Mouse (Mus musculus): ENCODE measurements around the gene Mthfr. TPM values are rescaled to one million over a fixed set of nuclear protein-coding genes. Genes with fewer than 3 reads are reported as not detected.

Mthfr gene
- polyA plus RNA-seq, 1 experiment: 36.3 TPM

DNA sequence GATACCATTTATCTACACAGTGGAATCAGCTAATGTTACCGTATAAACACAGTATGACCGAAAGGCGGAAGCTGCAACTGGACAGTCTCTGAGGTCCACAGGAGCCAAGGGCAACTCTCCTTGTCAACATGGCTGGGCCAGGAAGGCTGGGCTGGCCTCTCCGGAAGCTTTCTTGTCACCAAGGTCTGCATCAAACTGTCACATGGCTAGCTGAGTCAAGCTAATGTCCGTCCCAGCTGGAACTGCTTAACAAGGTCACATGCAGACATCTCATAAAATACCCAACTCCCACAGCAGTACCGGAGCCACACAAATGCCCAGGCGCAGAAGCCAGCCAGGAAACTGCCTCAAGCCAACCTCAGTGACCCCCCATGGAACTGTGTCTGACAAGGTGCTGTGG is 34.5 kb upstream of the Mthfr start:
- Histone ChIP-seq H3K36me3 (ENCODE audit: control insufficient read depth, insufficient read depth, low read length) (peaks cover 4% of the 10 kb centered on the region; the same call in 1 of the 2 replicates), H3K4me3 (ENCODE audit: insufficient read depth, low read depth, low read length) (no peak overlapping the region), H3K27me3 (replicated peaks; ENCODE audit: control insufficient read depth, insufficient read depth, low read length) (no peaks in the 10 kb centered on the region), H3K27ac (ENCODE audit: insufficient read depth, low read depth, low read length) (no peak overlapping the region), H3K4me1 (ENCODE audit: control insufficient read depth, insufficient read depth, low read length) (no peaks in the 10 kb centered on the region)
- TF ChIP-seq CTCF (conservative IDR thresholded peaks at IDR 0.05; ENCODE audit: insufficient read depth, insufficient read length, low read depth, low read length) (no peak), POLR2A (IDR thresholded peaks at IDR 0.05; ENCODE audit: low read depth, low read length) (no peak)
- no peak for DNase-seq
- 60% methylated on average over 7 of the region's 7 CpGs for WGBS

DNA sequence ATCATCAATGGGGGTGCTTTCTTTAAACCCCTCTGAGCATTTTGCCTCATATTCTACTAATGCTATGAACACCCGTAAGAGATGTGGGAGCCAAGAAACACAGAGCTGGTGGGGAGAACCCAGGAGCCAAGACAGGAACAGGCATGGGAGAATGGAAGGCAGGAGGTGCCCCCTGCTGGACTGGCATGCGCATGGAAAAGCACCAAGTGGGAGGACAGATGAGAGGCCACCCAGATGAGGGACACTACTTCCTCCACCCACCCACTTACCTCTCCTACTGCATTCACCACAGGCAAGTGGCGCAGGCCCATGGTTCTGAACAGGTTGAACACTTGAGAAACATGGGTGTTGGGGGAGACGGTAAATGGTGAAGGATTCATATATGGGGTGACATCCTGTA is 30.5 kb upstream of the Mthfr start:
- Histone ChIP-seq H3K27me3 (replicated peaks; ENCODE audit: control insufficient read depth, insufficient read depth, low read length) (no peaks in the 10 kb centered on the region), H3K4me1 (ENCODE audit: control insufficient read depth, insufficient read depth, low read length) (no peaks in the 10 kb centered on the region), H3K4me3 (ENCODE audit: insufficient read depth, low read depth, low read length) (no peak overlapping the region), H3K27ac (ENCODE audit: insufficient read depth, low read depth, low read length) (no peak overlapping the region), H3K36me3 (ENCODE audit: control insufficient read depth, insufficient read depth, low read length) (peaks cover 4% of the 10 kb centered on the region; the same call in 1 of the 2 replicates)
- TF ChIP-seq POLR2A (IDR thresholded peaks at IDR 0.05; ENCODE audit: low read depth, low read length) (no peak), CTCF (conservative IDR thresholded peaks at IDR 0.05; ENCODE audit: insufficient read depth, insufficient read length, low read depth, low read length) (peak; percentile 76)
- peak; percentile 61 for DNase-seq
- WGBS: 79% methylated on average over 4 of the region's 4 CpGs

DNA sequence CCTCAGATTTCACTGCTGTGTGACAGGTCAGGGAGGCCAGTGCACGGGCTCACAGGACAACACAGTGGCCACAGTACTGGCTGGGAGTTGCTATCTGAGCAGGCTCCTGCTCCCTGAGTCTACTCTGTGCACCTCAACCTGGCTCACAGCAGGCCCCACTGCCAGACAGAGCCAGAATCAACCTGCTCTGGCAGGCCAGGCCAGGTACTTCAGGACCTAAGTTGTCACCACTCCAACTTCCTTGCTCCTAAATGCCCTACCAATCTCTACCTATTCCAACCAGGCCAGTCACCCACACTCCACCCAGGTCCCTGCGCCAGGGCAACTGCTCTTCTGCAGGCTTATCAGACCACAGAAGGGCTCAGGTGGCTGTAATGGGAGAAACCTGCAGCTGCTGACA is 29.2 kb upstream of the Mthfr start:
- Histone ChIP-seq H3K27me3 (replicated peaks; ENCODE audit: control insufficient read depth, insufficient read depth, low read length) (no peaks in the 10 kb centered on the region), H3K36me3 (ENCODE audit: control insufficient read depth, insufficient read depth, low read length) (peaks cover 4% of the 10 kb centered on the region; the same call in 1 of the 2 replicates), H3K4me3 (ENCODE audit: insufficient read depth, low read depth, low read length) (no peak overlapping the region), H3K27ac (ENCODE audit: insufficient read depth, low read depth, low read length) (no peak overlapping the region; the same call in 1 of the 2 replicates), H3K4me1 (ENCODE audit: control insufficient read depth, insufficient read depth, low read length) (no peaks in the 10 kb centered on the region)
- peak; percentile 64 for DNase-seq
- WGBS: 79% methylated on average over 2 of the region's 2 CpGs
- TF ChIP-seq POLR2A (IDR thresholded peaks at IDR 0.05; ENCODE audit: low read depth, low read length) (no peak), CTCF (conservative IDR thresholded peaks at IDR 0.05; ENCODE audit: insufficient read depth, insufficient read length, low read depth, low read length) (no peak)

DNA sequence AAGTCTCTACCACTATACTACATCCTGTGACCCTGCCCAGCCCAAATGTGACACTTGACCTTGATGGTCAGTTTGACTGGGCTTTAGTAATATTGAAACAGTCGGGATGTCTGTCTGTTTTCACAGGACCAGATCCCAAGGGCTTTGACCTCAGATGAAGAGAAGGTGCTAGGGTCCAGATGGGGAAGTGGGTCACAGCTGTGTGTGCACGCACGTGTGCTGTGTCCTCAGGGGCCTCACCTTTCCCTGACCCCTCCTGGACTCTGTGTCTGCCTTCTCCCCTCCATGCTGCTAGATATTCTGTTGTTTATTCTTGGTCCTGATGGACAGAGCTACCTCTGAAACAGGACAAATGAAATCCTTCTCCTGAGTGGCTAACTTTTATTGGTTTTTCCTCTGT is 27.5 kb upstream of the Mthfr start:
- DNase-seq: no peak
- 60% methylated on average over 3 of the region's 3 CpGs for WGBS

DNA sequence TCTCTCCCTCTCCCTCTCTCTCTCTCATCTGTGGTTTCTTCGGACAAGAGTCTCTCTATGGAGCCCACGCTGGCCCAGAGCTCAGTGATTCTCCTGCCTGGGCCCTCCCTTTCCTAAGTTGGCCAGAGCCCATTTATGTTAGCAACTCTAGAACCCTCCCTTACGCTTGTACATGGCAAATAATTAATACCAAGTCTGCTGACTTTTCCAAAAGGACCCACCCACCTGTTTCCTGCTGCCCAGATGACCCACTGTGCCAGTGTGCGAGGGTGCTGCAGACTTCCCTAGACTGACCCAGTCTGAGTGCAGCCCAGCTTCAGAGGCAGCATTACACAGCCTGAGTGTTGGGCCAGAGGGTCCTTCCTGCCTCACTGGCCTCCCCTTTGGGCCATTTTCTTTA is 26.7 kb upstream of the Mthfr start:
- DNase-seq: peak; percentile 66
- no peaks in the 10 kb centered on the region for H3K27me3 ChIP-seq (replicated peaks; ENCODE audit: control insufficient read depth, insufficient read depth, low read length)
- 52% methylated on average over 4 of the region's 4 CpGs for WGBS
- H3K4me3 ChIP-seq (ENCODE audit: insufficient read depth, low read depth, low read length): no peak overlapping the region
- peaks cover 6% of the 10 kb centered on the region; the same call in 1 of the 2 replicates for H3K4me1 ChIP-seq (ENCODE audit: control insufficient read depth, insufficient read depth, low read length)
- no peaks in the 10 kb centered on the region for H3K36me3 ChIP-seq (ENCODE audit: control insufficient read depth, insufficient read depth, low read length)
- H3K27ac ChIP-seq (ENCODE audit: insufficient read depth, low read depth, low read length): no peak overlapping the region
- no peak for TF ChIP-seq POLR2A (IDR thresholded peaks at IDR 0.05; ENCODE audit: low read depth, low read length)
- TF ChIP-seq CTCF (conservative IDR thresholded peaks at IDR 0.05; ENCODE audit: insufficient read depth, insufficient read length, low read depth, low read length): no peak

More for the DNA sequence above, 27.5 kb upstream of the Mthfr start:
- TF ChIP-seq CTCF (conservative IDR thresholded peaks at IDR 0.05; ENCODE audit: insufficient read depth, insufficient read length, low read depth, low read length): no peak
- TF ChIP-seq POLR2A (IDR thresholded peaks at IDR 0.05; ENCODE audit: low read depth, low read length): no peak
- H3K27me3 ChIP-seq (replicated peaks; ENCODE audit: control insufficient read depth, insufficient read depth, low read length): no peaks in the 10 kb centered on the region
- H3K36me3 ChIP-seq (ENCODE audit: control insufficient read depth, insufficient read depth, low read length): peaks cover 3% of the 10 kb centered on the region; the same call in 1 of the 2 replicates
- no peaks in the 10 kb centered on the region for H3K4me1 ChIP-seq (ENCODE audit: control insufficient read depth, insufficient read depth, low read length)
- no peak overlapping the region for H3K4me3 ChIP-seq (ENCODE audit: insufficient read depth, low read depth, low read length)
- H3K27ac ChIP-seq (ENCODE audit: insufficient read depth, low read depth, low read length): no peak overlapping the region

DNA sequence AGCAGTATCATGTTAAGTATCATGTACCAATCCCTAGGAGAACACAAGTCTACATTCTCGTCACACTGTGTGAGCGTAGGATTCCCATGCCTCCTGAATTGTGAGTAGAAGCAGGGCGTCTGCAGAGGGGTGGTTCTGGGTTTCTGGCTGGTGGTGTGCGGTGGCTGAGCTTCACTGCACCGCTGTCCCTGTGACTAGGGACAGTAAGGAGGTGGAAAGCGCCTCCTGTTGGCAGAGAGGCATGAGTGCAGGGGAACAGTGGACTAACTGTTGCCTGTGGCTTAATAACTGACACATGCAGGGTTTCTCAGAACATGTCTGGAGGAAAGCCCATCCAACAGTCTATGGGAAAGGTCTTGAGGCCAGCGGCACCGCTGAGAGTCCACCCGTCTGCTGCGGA is 23.5 kb upstream of the Mthfr start:
- WGBS: 83% methylated on average over 10 of the region's 10 CpGs
- Histone ChIP-seq H3K27ac (ENCODE audit: insufficient read depth, low read depth, low read length) (no peak overlapping the region), H3K4me1 (ENCODE audit: control insufficient read depth, insufficient read depth, low read length) (peaks cover 6% of the 10 kb centered on the region; the same call in 1 of the 2 replicates), H3K27me3 (replicated peaks; ENCODE audit: control insufficient read depth, insufficient read depth, low read length) (no peaks in the 10 kb centered on the region), H3K36me3 (ENCODE audit: control insufficient read depth, insufficient read depth, low read length) (no peaks in the 10 kb centered on the region), H3K4me3 (ENCODE audit: insufficient read depth, low read depth, low read length) (no peak overlapping the region)
- TF ChIP-seq CTCF (conservative IDR thresholded peaks at IDR 0.05; ENCODE audit: insufficient read depth, insufficient read length, low read depth, low read length) (peak; percentile 48), POLR2A (IDR thresholded peaks at IDR 0.05; ENCODE audit: low read depth, low read length) (no peak)
- peak; percentile 32 for DNase-seq

DNA sequence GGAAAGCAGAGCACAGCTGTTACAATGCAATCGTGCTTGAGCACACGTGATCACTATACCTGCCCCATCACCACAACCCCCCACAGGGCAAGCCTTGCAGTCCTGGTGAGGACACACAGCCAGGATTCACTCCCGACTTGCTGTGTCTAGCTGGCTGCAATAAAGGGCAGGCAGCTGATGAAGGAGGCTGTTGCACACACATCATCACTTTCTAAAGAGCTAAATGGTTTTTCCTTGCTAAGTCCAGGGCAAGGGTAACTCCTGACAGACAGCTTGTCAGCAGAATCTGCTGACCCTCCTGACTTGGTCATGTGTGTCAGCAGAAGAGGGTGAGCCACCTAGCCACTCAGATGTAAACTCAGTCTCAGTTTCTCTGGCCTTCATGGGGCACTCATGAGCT is 21.9 kb upstream of the Mthfr start:
- H3K4me3 ChIP-seq (ENCODE audit: insufficient read depth, low read depth, low read length): no peak overlapping the region
- peak; percentile 81 for DNase-seq
- H3K4me1 ChIP-seq (ENCODE audit: control insufficient read depth, insufficient read depth, low read length): peaks cover 6% of the 10 kb centered on the region; the same call in 1 of the 2 replicates
- no peak for TF ChIP-seq CTCF (conservative IDR thresholded peaks at IDR 0.05; ENCODE audit: insufficient read depth, insufficient read length, low read depth, low read length)
- no peak for TF ChIP-seq POLR2A (IDR thresholded peaks at IDR 0.05; ENCODE audit: low read depth, low read length)
- no peaks in the 10 kb centered on the region for H3K27me3 ChIP-seq (replicated peaks; ENCODE audit: control insufficient read depth, insufficient read depth, low read length)
- no peaks in the 10 kb centered on the region; the same call in 1 of the 2 replicates for H3K36me3 ChIP-seq (ENCODE audit: control insufficient read depth, insufficient read depth, low read length)
- WGBS: 61% methylated on average over 3 of the region's 3 CpGs
- peak overlapping the region; percentile 67 for H3K27ac ChIP-seq (ENCODE audit: insufficient read depth, low read depth, low read length)
